Mouse (Mus musculus) liver, embryonic 14.5 days (tissue): ENCODE measurements around the gene Gng7. TPM values are rescaled to one million over a fixed set of nuclear protein-coding genes. Genes with fewer than 3 reads are reported as not detected.
A peak's percentile ranks its signal among the peaks of the same experiment; 100 is the strongest.

Experiments
- ATAC-seq: fragments of 200-750 bp; cut with Nextera tagmentation; 2 replicates; pipeline ENCODE4 v1.8.0; 2017; ENCODE audit warnings: moderate number of reproducible peaks, mild to moderate bottlenecking, moderate library complexity; ENCODE audit not compliant: insufficient read depth
- DNase-seq, 3 experiments: peaks; one replicate each; pipeline ENCODE4 v3.0.0-alpha.2; 2012 to 2013; ENCODE audit warnings: low read depth in 3 of 3, low spot score in 3 of 3
- H3K27ac ChIP-seq: fragments of 300-500 bp; sonication (generic); 2 replicates; pipeline ENCODE4 v1.5.1; 2014; ENCODE audit warnings: moderate library complexity, mild to moderate bottlenecking, control low read depth, inconsistent platforms
- H3K27me3 ChIP-seq: fragments of 300-500 bp; sonication (generic); 2 replicates; pipeline ENCODE4 v1.6.1; 2014; ENCODE audit warnings: mild to moderate bottlenecking, low read length, moderate library complexity; ENCODE audit not compliant: control insufficient read depth, insufficient read depth
- H3K36me3 ChIP-seq: fragments of 300-500 bp; sonication (generic); replicated peaks from 2 replicates; pipeline ENCODE4 v1.6.1; 2014; ENCODE audit warnings: low read depth; ENCODE audit not compliant: control insufficient read depth, insufficient read depth
- H3K4me1 ChIP-seq, 2 experiments: fragments of 200-500 bp in 1 of 2; fragments of 300-500 bp in 1 of 2; sonication (generic) in 1 of 2; replicated peaks; 2 replicates each; pipeline ENCODE4 v1.6.1; 2012 to 2014; ENCODE audit warnings: antibody characterized with exemption in 1 of 2, inconsistent platforms in 1 of 2, low read length in 1 of 2; ENCODE audit not compliant: control insufficient read depth in 2 of 2, insufficient read depth in 2 of 2
- H3K4me2 ChIP-seq: fragments of 300-500 bp; sonication (generic); 2 replicates; pipeline ENCODE4 v1.6.1; 2014; ENCODE audit warnings: low read depth, mild to moderate bottlenecking, control low read depth, moderate library complexity
- H3K4me3 ChIP-seq, 2 experiments: fragments of 200-500 bp in 1 of 2; fragments of 300-500 bp in 1 of 2; sonication (generic) in 1 of 2; 2 replicates each; pipeline ENCODE4 v1.5.1; 2012 to 2014; ENCODE audit warnings: low read depth in 2 of 2, low read length in 2 of 2, mild to moderate bottlenecking in 2 of 2, control low read depth in 1 of 2, inconsistent platforms in 1 of 2, moderate library complexity in 1 of 2; ENCODE audit not compliant: insufficient read depth in 1 of 2
- H3K9ac ChIP-seq: fragments of 300-500 bp; sonication (generic); replicated peaks from 2 replicates; pipeline ENCODE4 v1.6.1; 2014; ENCODE audit warnings: mild to moderate bottlenecking, control low read depth, moderate library complexity
- H3K9me3 ChIP-seq: fragments of 300-500 bp; sonication (generic); 2 replicates; pipeline ENCODE4 v1.6.1; 2016; ENCODE audit warnings: low read length, mixed read lengths; ENCODE audit not compliant: control insufficient read depth
- CTCF ChIP-seq: IDR thresholded peaks from 2 replicates; pipeline ENCODE4 v1.5.1; 2016; ENCODE audit warnings: antibody characterized with exemption, low read depth, control low read depth
- EP300 ChIP-seq: IDR thresholded peaks from 2 replicates; pipeline ENCODE4 v1.6.1; 2016; ENCODE audit warnings: antibody characterized with exemption, low read depth
- WGBS: fragments of 180-500 bp; shearing (Covaris S2); extraction: QIAGEN DNeasy Blood & Tissue Kit; methylation state at CpG from one replicate; pipeline ENCODE4 v1.1.7; 2014; ENCODE audit not compliant: insufficient replicate concordance; 5-methylcytosine and 5-hydroxymethylcytosine counted together
- polyA plus RNA-seq, 2 experiments: library from polyadenylated mRNA; depleted of rRNA in 1 of 2; stranded (reverse) in 1 of 2; unstranded in 1 of 2; fragments of >200 nt; fragmentation: Nextera tagmentation in 1 of 2; extraction: Ambion mirVana in 1 of 2; gene quantifications; 2 replicates each; pipeline versions ENCODE4 v1.2.1 to v1.2.3; 2012 to 2014

The Gng7 gene
- polyA plus RNA-seq, 2 experiments: 0.23 to 0.25 TPM

DNA sequence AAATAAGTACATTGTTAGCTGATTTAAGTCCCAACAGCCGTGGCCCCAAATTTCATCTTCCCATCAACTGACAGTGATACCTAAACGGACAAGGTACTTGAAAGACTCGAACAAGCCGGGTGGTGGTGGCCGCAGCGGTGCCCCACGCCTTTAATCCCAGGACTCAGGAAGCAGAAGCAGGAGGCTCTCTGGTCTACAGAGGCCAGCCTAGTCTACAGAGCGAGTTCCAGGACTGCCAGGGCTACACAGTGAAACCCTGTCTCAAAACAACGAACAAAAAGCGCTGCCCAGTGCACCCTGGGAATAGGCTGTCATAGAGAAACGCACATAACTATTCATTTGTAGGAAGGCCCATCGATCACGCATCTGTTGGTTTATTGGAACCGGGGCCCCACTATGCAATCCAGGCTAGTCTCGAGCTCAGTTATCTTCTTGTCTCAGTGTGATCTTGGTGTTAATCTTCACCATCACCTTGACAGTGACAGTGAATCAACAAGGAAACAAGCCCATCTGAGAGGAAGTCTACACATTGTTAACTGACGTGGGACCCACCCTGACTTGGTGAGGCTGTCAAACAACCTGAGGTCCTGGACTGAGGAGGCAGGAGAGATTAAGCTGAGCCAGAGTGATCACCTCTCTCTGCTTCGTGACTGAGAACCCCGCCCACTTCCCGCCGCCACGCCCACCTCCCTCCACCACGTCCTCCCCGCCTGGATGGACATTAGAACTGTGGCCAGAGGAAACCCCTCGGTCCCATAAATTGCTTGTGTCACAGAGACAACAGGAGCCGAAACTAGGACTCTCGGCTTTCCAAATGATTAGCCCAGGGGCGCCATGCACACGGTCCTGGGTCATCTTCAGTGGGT is 14.3 kb downstream of the Gng7 start:
- Histone ChIP-seq H3K9me3 (no peaks in the 10 kb centered on the region), H3K27ac (no peak overlapping the region), H3K4me2 (peak overlapping the region; percentile 34), H3K4me3 (no peak overlapping the region), H3K27me3 (no peaks in the 10 kb centered on the region), H3K4me1 (peaks cover 3 to 8% of the 10 kb centered on the region in 2 experiments; a peak in 3 of 4 replicates), H3K9ac (no peak overlapping the region), H3K36me3 (no peaks in the 10 kb centered on the region)
- no peak for TF ChIP-seq EP300
- TF ChIP-seq CTCF: no peak
- ATAC-seq (peak; percentile 25; the same call in 1 of the 2 replicates), DNase-seq (no peak)
- WGBS: 27% methylated on average over 28 of the region's 28 CpGs

- TF ChIP-seq CTCF (peak; percentile 95), EP300 (no peak)
- DNase-seq (peak; percentile 65 to 76 (median 65)), ATAC-seq (peak; percentile 72)
- Histone ChIP-seq H3K36me3 (no peaks in the 10 kb centered on the region), H3K27ac (no peak overlapping the region), H3K9ac (no peak overlapping the region), H3K9me3 (no peaks in the 10 kb centered on the region), H3K4me1 (peaks cover 3 to 8% of the 10 kb centered on the region in 2 experiments; a peak in 3 of 4 replicates), H3K27me3 (no peaks in the 10 kb centered on the region), H3K4me3 (no peak overlapping the region), H3K4me2 (peak overlapping the region; percentile 34)
- 26% methylated on average over 37 of the region's 37 CpGs for WGBS
These were observed 15.2 kb downstream of the Gng7 start for GRCm38 (mm10) chr10:80999362-81000196.

GRCm38 (mm10) chr10:80998778-80999177 is 16.0 kb downstream of the Gng7 start:
- Histone ChIP-seq H3K4me3 (no peak overlapping the region), H3K4me2 (no peak overlapping the region), H3K36me3 (no peaks in the 10 kb centered on the region), H3K4me1 (peaks cover 3 to 8% of the 10 kb centered on the region in 2 experiments; a peak in 3 of 4 replicates), H3K9ac (no peak overlapping the region), H3K27ac (no peak overlapping the region), H3K9me3 (no peaks in the 10 kb centered on the region), H3K27me3 (no peaks in the 10 kb centered on the region)
- DNase-seq (peak; percentile 42 to 57 (median 51)), ATAC-seq (peak; percentile 34; the same call in 1 of the 2 replicates)
- WGBS: 5% methylated on average over 12 of the region's 12 CpGs
- TF ChIP-seq EP300 (no peak), CTCF (peak; percentile 84)

GRCm38 (mm10) chr10:80998021-80998420 is 16.7 kb downstream of the Gng7 start:
- Histone ChIP-seq H3K4me1 (peaks cover 3 to 8% of the 10 kb centered on the region in 2 experiments; a peak in 3 of 4 replicates), H3K9ac (no peak overlapping the region), H3K27me3 (no peaks in the 10 kb centered on the region), H3K4me3 (no peak overlapping the region), H3K9me3 (no peaks in the 10 kb centered on the region), H3K36me3 (no peaks in the 10 kb centered on the region), H3K27ac (no peak overlapping the region), H3K4me2 (no peak overlapping the region)
- TF ChIP-seq EP300 (no peak), CTCF (no peak)
- no peak for ATAC-seq
- WGBS: 45% methylated on average over 14 of the region's 14 CpGs
- DNase-seq: no peak

- Histone ChIP-seq H3K27me3 (no peaks in the 10 kb centered on the region), H3K27ac (no peak overlapping the region), H3K9ac (no peak overlapping the region), H3K4me2 (no peak overlapping the region), H3K4me3 (no peak overlapping the region), H3K9me3 (no peaks in the 10 kb centered on the region), H3K4me1 (peaks cover 3 to 8% of the 10 kb centered on the region in 2 experiments; a peak in 3 of 4 replicates), H3K36me3 (no peaks in the 10 kb centered on the region)
- 64% methylated on average over 8 of the region's 8 CpGs for WGBS
- no peak for ATAC-seq
- no peak for TF ChIP-seq CTCF
- no peak for TF ChIP-seq EP300
- no peak for DNase-seq
These were observed 17.4 kb downstream of the Gng7 start for GRCm38 (mm10) chr10:80997332-80997731.
